Mouse (Mus musculus): ENCODE data around the gene Disc1. TPM values are rescaled to one million over a fixed set of nuclear protein-coding genes. Genes with fewer than 3 reads are reported as not detected.
A peak's percentile ranks its signal among the peaks of the same experiment; 100 is the strongest.

The Disc1 gene
- total RNA-seq, 2 experiments from 2014 or later: 1.4 to 2.5 TPM

GRCm38 (mm10) chr8:125113171-125113570, 59.2 kb downstream of the Disc1 start:
- intact Hi-C loops (cut with DNase I): no loop called here

GRCm38 (mm10) chr8:125113831-125114230, 59.8 kb downstream of the Disc1 start:
- intact Hi-C loops (cut with DNase I): no loop called here
- DNase-seq (ENCODE audit: low spot score in 2 of 2): no peak

More at GRCm38 (mm10) chr8:125113171-125113570, 59.2 kb downstream of the Disc1 start:
- no peak for DNase-seq (ENCODE audit: low spot score in 2 of 2)

- intact Hi-C loops (cut with DNase I): loop anchor here (5.0 kb wide), 1 partner anchor 457 kb away; no protein-coding TSS in a partner anchor
- DNase-seq (ENCODE audit: low spot score in 2 of 2): no peak
Observed at GRCm38 (mm10) chr8:125115321-125115720, 61.3 kb downstream of the Disc1 start.

GRCm38 (mm10) chr8:125116616-125117015, 62.6 kb downstream of the Disc1 start:
- intact Hi-C loops (cut with DNase I): loop anchor here (5.0 kb wide), 1 partner anchor 456 kb away; no protein-coding TSS in a partner anchor

GRCm38 (mm10) chr8:125126482-125126881, 72.5 kb downstream of the Disc1 start:
- DNase-seq (ENCODE audit: low spot score in 2 of 2): no peak
- intact Hi-C loops (cut with DNase I): no loop called here

More at GRCm38 (mm10) chr8:125116616-125117015, 62.6 kb downstream of the Disc1 start:
- DNase-seq (ENCODE audit: low spot score in 2 of 2): peak; percentile 23 to 29

GRCm38 (mm10) chr8:125127621-125128020, 73.6 kb downstream of the Disc1 start:
- DNase-seq (ENCODE audit: low spot score in 2 of 2): no peak
- intact Hi-C loops (cut with DNase I): no loop called here

- intact Hi-C loops (cut with DNase I): no loop called here
- no peak for DNase-seq (ENCODE audit: low spot score in 2 of 2)
Observed at GRCm38 (mm10) chr8:125128305-125128704, 74.3 kb downstream of the Disc1 start.

- DNase-seq (ENCODE audit: low spot score in 2 of 2): peak; percentile 12 to 23
- intact Hi-C loops (cut with DNase I): no loop called here
Observed at GRCm38 (mm10) chr8:125130835-125131234, 76.8 kb downstream of the Disc1 start.

GRCm38 (mm10) chr8:125131265-125131664, 77.3 kb downstream of the Disc1 start:
- intact Hi-C loops (cut with DNase I): no loop called here
- no peak for DNase-seq (ENCODE audit: low spot score in 2 of 2)

- intact Hi-C loops (cut with DNase I): no loop called here
- peak; percentile 34 to 47 for DNase-seq (ENCODE audit: low spot score in 2 of 2)
Observed at GRCm38 (mm10) chr8:125133685-125134114, 79.7 kb downstream of the Disc1 start.

- no peak for DNase-seq (ENCODE audit: low spot score in 2 of 2)
- intact Hi-C loops (cut with DNase I): no loop called here
Observed at GRCm38 (mm10) chr8:125134876-125135275, 80.9 kb downstream of the Disc1 start.

GRCm38 (mm10) chr8:125139689-125140150, 85.7 kb downstream of the Disc1 start:
- intact Hi-C loops (cut with DNase I): no loop called here
- no peak for DNase-seq (ENCODE audit: low spot score in 2 of 2)

GRCm38 (mm10) chr8:125140965-125141364, 87.0 kb downstream of the Disc1 start:
- intact Hi-C loops (cut with DNase I): no loop called here

GRCm38 (mm10) chr8:125156863-125157640, 103.1 kb downstream of the Disc1 start:
- intact Hi-C loops (cut with DNase I): no loop called here
- DNase-seq (ENCODE audit: low spot score in 2 of 2): no peak

More at GRCm38 (mm10) chr8:125140965-125141364, 87.0 kb downstream of the Disc1 start:
- DNase-seq (ENCODE audit: low spot score in 2 of 2): no peak

- intact Hi-C loops (cut with DNase I): no loop called here
- no peak for DNase-seq (ENCODE audit: low spot score in 2 of 2)
Observed at GRCm38 (mm10) chr8:125157641-125158005, 103.6 kb downstream of the Disc1 start.

- intact Hi-C loops (cut with DNase I): no loop called here
- no peak for DNase-seq (ENCODE audit: low spot score in 2 of 2)
Observed at GRCm38 (mm10) chr8:125159387-125159786, 105.4 kb downstream of the Disc1 start.

GRCm38 (mm10) chr8:125163491-125163890, 109.5 kb downstream of the Disc1 start:
- DNase-seq (ENCODE audit: low spot score in 2 of 2): no peak
- intact Hi-C loops (cut with DNase I): loop anchor here (10.0 kb wide), 1 partner anchor 701 kb away; no protein-coding TSS in a partner anchor

- DNase-seq (ENCODE audit: low spot score in 2 of 2): no peak
- intact Hi-C loops (cut with DNase I): loop anchor here (10.0 kb wide), 1 partner anchor 701 kb away; no protein-coding TSS in a partner anchor
Observed at GRCm38 (mm10) chr8:125163906-125164305, 109.9 kb downstream of the Disc1 start.

GRCm38 (mm10) chr8:125165505-125166446, 111.8 kb downstream of the Disc1 start:
- intact Hi-C loops (cut with DNase I): loop anchor here (5.0 to 10.0 kb wide), 2 partner anchors 402 to 699 kb away; partner anchors contain the start of gene Sipa1l2
- DNase-seq (ENCODE audit: low spot score in 2 of 2): peak in 1 of 2 experiments; percentile 29

- intact Hi-C loops (cut with DNase I): loop anchor here (5.0 to 10.0 kb wide), 2 partner anchors 401 to 698 kb away; partner anchors contain the start of gene Sipa1l2
Observed at GRCm38 (mm10) chr8:125166545-125166944, 112.5 kb downstream of the Disc1 start.

More at GRCm38 (mm10) chr8:125166545-125166944, 112.5 kb downstream of the Disc1 start:
- no peak for DNase-seq (ENCODE audit: low spot score in 2 of 2)

Data from left cerebral cortex, postnatal 36 days (tissue).